Mouse (Mus musculus): ENCODE data around the gene Washc1.

GRCm38 (mm10) chr17:66076934-66077333 is 34.4 kb upstream of the Washc1 start, which contains the start of gene Ankrd12:
- TF ChIP-seq CTCF (IDR thresholded peaks at IDR 0.05; ENCODE audit: low read depth), result no peak
- TF ChIP-seq EP300 (IDR thresholded peaks at IDR 0.05; ENCODE audit: low read depth), result no peak
